Mouse (Mus musculus): ENCODE results near the gene Cldn4.

DNA sequence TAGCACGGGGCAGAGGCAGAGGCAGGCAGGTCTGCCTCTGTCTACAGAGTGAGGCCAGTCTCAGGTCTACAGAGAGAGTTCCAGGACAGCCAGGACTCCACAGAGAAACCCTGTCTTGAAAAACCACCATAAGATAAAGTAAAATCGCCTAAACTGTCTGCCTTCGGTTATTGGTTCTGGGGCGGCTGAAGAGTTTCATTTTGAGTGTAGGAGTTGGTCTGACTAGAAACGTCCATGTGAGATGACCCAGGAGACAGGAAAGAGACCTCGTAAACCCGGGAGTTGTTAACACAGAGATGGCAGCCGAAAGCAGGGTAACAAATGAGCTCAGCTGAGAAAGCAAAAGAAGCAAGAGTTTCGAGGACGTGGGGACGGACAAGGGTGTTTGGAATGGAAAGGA, 42.4 kb upstream of the Cldn4 start:
- TF ChIP-seq POLR2A (IDR thresholded peaks at IDR 0.05; ENCODE audit: control insufficient read depth, low read depth, low read length): no peak
- no peak for TF ChIP-seq CTCF (IDR thresholded peaks at IDR 0.05; ENCODE audit: control insufficient read depth, insufficient read depth, insufficient replicate concordance, low read depth, low read length)
